Mouse (Mus musculus) CH12.LX (cell line): Measurements from ENCODE around the gene 9330182L06Rik. TPM values are rescaled to one million over a fixed set of nuclear protein-coding genes. Genes with fewer than 3 reads are reported as not detected.

Experiments used
- DNase-seq: peaks from one replicate; pipeline ENCODE4 v3.0.0-alpha.2; 2013; ENCODE audit errors: extremely low read depth
- H3K27ac ChIP-seq: 2 replicates; pipeline ENCODE4 v1.5.1; 2012; ENCODE audit warnings: low read depth, mild to moderate bottlenecking, control low read depth, moderate library complexity; ENCODE audit not compliant: insufficient read depth
- H3K27me3 ChIP-seq: replicated peaks from 2 replicates; pipeline ENCODE3; 2012; ENCODE audit warnings: inconsistent platforms
- H3K36me3 ChIP-seq, 2 experiments: replicated peaks in 1 of 2; 2 replicates each; pipeline versions ENCODE3 to v1.6.1; 2012; ENCODE audit warnings: inconsistent platforms in 1 of 2, low read length in 1 of 2, mild to moderate bottlenecking in 1 of 2, mixed read lengths in 1 of 2, moderate library complexity in 1 of 2; ENCODE audit not compliant: control insufficient read depth in 1 of 2, insufficient read depth in 1 of 2
- H3K4me1 ChIP-seq, 2 experiments: 2 replicates each; pipeline ENCODE4 v1.6.1; 2012; ENCODE audit warnings: inconsistent platforms in 1 of 2, moderate library complexity in 1 of 2; ENCODE audit not compliant: insufficient read depth in 2 of 2, control insufficient read depth in 1 of 2
- H3K4me2 ChIP-seq: 2 replicates; pipeline ENCODE4 v1.6.1; 2012; ENCODE audit warnings: low read depth, mild to moderate bottlenecking, control low read depth; ENCODE audit not compliant: poor library complexity, insufficient read depth, severe bottlenecking
- H3K4me3 ChIP-seq, 3 experiments: fragments of 150-350 bp in 1 of 3; sonication (generic) in 1 of 3; replicated peaks in 1 of 3; 2 replicates each; pipeline versions ENCODE3 to v1.5.1; 2011 to 2012; ENCODE audit warnings: low read depth in 2 of 3, low read length in 2 of 3, mild to moderate bottlenecking in 2 of 3, moderate library complexity in 2 of 3, control low read depth in 1 of 3, improper control_type of control experiment in 1 of 3, inconsistent platforms in 1 of 3, mixed read lengths in 1 of 3; ENCODE audit not compliant: poor library complexity in 1 of 3
- H3K79me2 ChIP-seq: replicated peaks from 2 replicates; pipeline ENCODE4 v1.6.1; 2012; ENCODE audit warnings: mild to moderate bottlenecking, moderate library complexity; ENCODE audit not compliant: control insufficient read depth, poor library complexity, insufficient read depth, severe bottlenecking; ENCODE audit errors: extremely low read depth
- H3K9ac ChIP-seq: 2 replicates; pipeline ENCODE4 v1.6.1; 2012; ENCODE audit warnings: low read depth, mild to moderate bottlenecking, control low read depth, moderate library complexity; ENCODE audit not compliant: insufficient read depth
- H3K9me3 ChIP-seq: replicated peaks from 2 replicates; pipeline ENCODE3; 2012; ENCODE audit warnings: low read length, inconsistent platforms, mixed read lengths
- BHLHE40 ChIP-seq: IDR thresholded peaks from 2 replicates; pipeline ENCODE4 v1.6.1; 2011; ENCODE audit warnings: mild to moderate bottlenecking, low read depth, low read length, improper control_type of control experiment
- CHD2 ChIP-seq: IDR thresholded peaks from 2 replicates; pipeline ENCODE4 v1.6.1; 2011; ENCODE audit warnings: low read length, improper control_type of control experiment
- E2F4 ChIP-seq: IDR thresholded peaks from 2 replicates; pipeline ENCODE4 v1.6.1; 2011; ENCODE audit warnings: low read depth, low read length, improper control_type of control experiment; ENCODE audit not compliant: insufficient replicate concordance
- EP300 ChIP-seq: IDR thresholded peaks from 2 replicates; pipeline ENCODE4 v1.6.1; 2011; ENCODE audit warnings: low read length, improper control_type of control experiment
- ETS1 ChIP-seq: conservative IDR thresholded peaks from 2 replicates; pipeline ENCODE4 v1.6.1; 2012; ENCODE audit warnings: low read depth, mild to moderate bottlenecking, inconsistent platforms, low read length, improper control_type of control experiment, moderate library complexity
- HCFC1 ChIP-seq: IDR thresholded peaks from 2 replicates; pipeline ENCODE4 v1.6.1; 2012; ENCODE audit warnings: low read depth, mild to moderate bottlenecking, inconsistent platforms, low read length, improper control_type of control experiment
- IRF4 ChIP-seq: IDR thresholded peaks from 2 replicates; pipeline ENCODE4 v1.6.1; 2014; ENCODE audit warnings: low read depth, mild to moderate bottlenecking, inconsistent platforms, low read length, improper control_type of control experiment
- MAFK ChIP-seq: IDR thresholded peaks from 2 replicates; pipeline ENCODE4 v1.6.1; 2011; ENCODE audit warnings: low read length, improper control_type of control experiment; ENCODE audit not compliant: insufficient replicate concordance
- MAX ChIP-seq: IDR thresholded peaks from 2 replicates; pipeline ENCODE4 v1.6.1; 2011; ENCODE audit warnings: low read length, improper control_type of control experiment
- MAZ ChIP-seq: IDR thresholded peaks from 2 replicates; pipeline ENCODE4 v1.6.1; 2012; ENCODE audit warnings: low read depth, mild to moderate bottlenecking, inconsistent platforms, low read length, improper control_type of control experiment, moderate library complexity
- NELFE ChIP-seq: IDR thresholded peaks from 2 replicates; pipeline ENCODE4 v1.6.1; 2011; ENCODE audit warnings: low read depth, low read length, improper control_type of control experiment
- POLR2A ChIP-seq: IDR thresholded peaks from 2 replicates; pipeline ENCODE4 v1.6.1; 2011; ENCODE audit warnings: low read depth, mild to moderate bottlenecking, improper control_type of control experiment, low read length
- POLR2AphosphoS2 ChIP-seq: IDR thresholded peaks from 2 replicates; pipeline ENCODE4 v1.6.1; 2011; ENCODE audit warnings: low read depth, low read length, improper control_type of control experiment
- RAD21 ChIP-seq: IDR thresholded peaks from 2 replicates; pipeline ENCODE4 v1.6.1; 2011; ENCODE audit warnings: low read depth, mild to moderate bottlenecking, low read length, improper control_type of control experiment, moderate library complexity
- SIN3A ChIP-seq: IDR thresholded peaks from 2 replicates; pipeline ENCODE4 v1.6.1; 2012; ENCODE audit warnings: low read length, improper control_type of control experiment, inconsistent platforms
- TCF12 ChIP-seq: IDR thresholded peaks from 2 replicates; pipeline ENCODE4 v1.6.1; 2014; ENCODE audit warnings: low read depth, mild to moderate bottlenecking, inconsistent platforms, low read length, improper control_type of control experiment
- UBTF ChIP-seq: IDR thresholded peaks from 2 replicates; pipeline ENCODE4 v1.6.1; 2012; ENCODE audit warnings: low read depth, mild to moderate bottlenecking, inconsistent platforms, low read length, improper control_type of control experiment, moderate library complexity
- USF1 ChIP-seq: IDR thresholded peaks from 2 replicates; pipeline ENCODE4 v1.6.1; 2014; ENCODE audit warnings: low read depth, mild to moderate bottlenecking, inconsistent platforms, low read length, improper control_type of control experiment
- USF2 ChIP-seq: conservative IDR thresholded peaks from 2 replicates; pipeline ENCODE4 v1.6.1; 2011; ENCODE audit warnings: low read depth, low read length, improper control_type of control experiment
- ZC3H11A ChIP-seq: IDR thresholded peaks from 2 replicates; pipeline ENCODE4 v1.6.1; 2012; ENCODE audit warnings: low read depth, mild to moderate bottlenecking, inconsistent platforms, low read length, improper control_type of control experiment
- ZKSCAN1 ChIP-seq: IDR thresholded peaks from 2 replicates; pipeline ENCODE4 v1.6.1; 2012; ENCODE audit warnings: low read depth, inconsistent platforms, low read length, improper control_type of control experiment, borderline replicate concordance
- ZMIZ1 ChIP-seq: IDR thresholded peaks from 2 replicates; pipeline ENCODE4 v1.6.1; 2012; ENCODE audit warnings: low read depth, mild to moderate bottlenecking, inconsistent platforms, low read length, improper control_type of control experiment
- ZNF384 ChIP-seq: IDR thresholded peaks from 2 replicates; pipeline ENCODE4 v1.6.1; 2012; ENCODE audit warnings: low read depth, low read length, improper control_type of control experiment, inconsistent platforms
- dilution Hi-C: fragments of 300-500 bp; cut with MboI; formaldehyde crosslinking; loops from 2 replicates; pipeline ENCODE4 v1.14.3; 2020; ENCODE audit warnings: low sequenced_read_pairs; ENCODE audit not compliant: extremely low pct_unique_long_range_greater_than_20kb, extremely low pct_ligation_motif_present
- in situ Hi-C: fragments of 300-500 bp; cut with MboI; formaldehyde crosslinking; loops from 3 replicates; pipeline ENCODE4 v1.14.3; 2019; ENCODE audit warnings: low sequenced_read_pairs, low pct_ligation_motif_present, low pct_unique_long_range_greater_than_20kb, mixed read lengths
- polyA plus RNA-seq: library from polyadenylated mRNA; unstranded; fragments of >175 nt; gene quantifications from 2 replicates; pipeline ENCODE4 v1.2.1, GENCODE M21; 2012; ENCODE audit warnings: low read depth; ENCODE audit not compliant: insufficient read length
- total RNA-seq, 2 experiments: library from RNA; depleted of rRNA; stranded (reverse); fragments of 300-350 nt in 1 of 2; fragments of >200 nt in 1 of 2; gene quantifications; 2 replicates each; pipeline ENCODE4 v1.2.3; 2012 to 2014

Gene 9330182L06Rik
- total and polyA plus RNA-seq, 3 experiments: not detected

GRCm38 (mm10) chr5:9264361-9264760 is 1.6 kb upstream of the 9330182L06Rik start:
- DNase-seq: peak; percentile 69
- Histone ChIP-seq H3K36me3 (no peaks in the 10 kb centered on the region), H3K9ac (no peak overlapping the region), H3K27me3 (no peaks in the 10 kb centered on the region), H3K4me3 (no peak overlapping the region), H3K4me1 (peaks cover 2 to 5% of the 10 kb centered on the region in 2 experiments; a peak in 2 of 4 replicates), H3K9me3 (no peaks in the 10 kb centered on the region), H3K79me2 (no peaks in the 10 kb centered on the region), H3K27ac (no peak overlapping the region), H3K4me2 (no peak overlapping the region)
- dilution Hi-C loops (no loop called here), in situ Hi-C loops (no loop called here)
- TF ChIP-seq MAZ (no peak), POLR2AphosphoS2 (no peak), BHLHE40 (no peak), ZKSCAN1 (no peak), IRF4 (no peak), CHD2 (no peak), MAFK (no peak), ZNF384 (no peak), SIN3A (no peak), ETS1 (no peak), HCFC1 (no peak), ZMIZ1 (no peak), POLR2A (no peak)

GRCm38 (mm10) chr5:9266280-9266923 is 484 bp downstream of the 9330182L06Rik start:
- Histone ChIP-seq H3K9ac (no peak overlapping the region), H3K9me3 (no peaks in the 10 kb centered on the region), H3K79me2 (no peaks in the 10 kb centered on the region), H3K4me1 (peaks cover 2 to 5% of the 10 kb centered on the region in 2 experiments; a peak in 2 of 4 replicates), H3K27me3 (no peaks in the 10 kb centered on the region), H3K4me3 (no peak overlapping the region), H3K27ac (no peak overlapping the region), H3K36me3 (no peaks in the 10 kb centered on the region), H3K4me2 (no peak overlapping the region)
- TF ChIP-seq EP300 (no peak), E2F4 (no peak), NELFE (no peak), IRF4 (no peak), ZC3H11A (no peak), POLR2AphosphoS2 (no peak), USF2 (no peak), TCF12 (no peak), UBTF (no peak), MAFK (no peak), MAX (no peak), USF1 (no peak), RAD21 (no peak), ZNF384 (no peak), SIN3A (no peak)
- in situ Hi-C loops: no loop called here
- dilution Hi-C loops: no loop called here
- no peak for DNase-seq
